Mouse (Mus musculus) cerebellum, postnatal 25 days (tissue): ENCODE data around the gene Gtf2h4.

Experiments
- DNase-seq, 2 experiments: peaks; one replicate each; pipeline ENCODE4 v3.0.0; 2021; ENCODE audit warnings: mixed read lengths in 2 of 2

Gene Gtf2h4

GRCm38 (mm10) chr17:35636363-35636762 is 37.2 kb downstream of the Gtf2h4 start:
- peak; percentile 32 to 66 for DNase-seq

GRCm38 (mm10) chr17:35635699-35636111 is 37.8 kb downstream of the Gtf2h4 start:
- peak; percentile 82 to 86 for DNase-seq

GRCm38 (mm10) chr17:35635202-35635601 is 38.3 kb downstream of the Gtf2h4 start:
- no peak for DNase-seq

GRCm38 (mm10) chr17:35633992-35634391 is 39.5 kb downstream of the Gtf2h4 start:
- DNase-seq: peak; percentile 32 to 56

GRCm38 (mm10) chr17:35626537-35626936 is 47.0 kb downstream of the Gtf2h4 start, which contains the start of gene Gm9573:
TSS of gene Gm9573 (minus strand) at chr17:35626637.
- DNase-seq: no peak
